Mouse (Mus musculus): ENCODE results near the gene Tiam1.

GRCm38 (mm10) chr16:90022932-90023664, 120.5 kb downstream of the Tiam1 start:
- TF ChIP-seq POLR2A (IDR thresholded peaks at IDR 0.05; ENCODE audit: insufficient read depth, low read depth, low read length) (no peak), CTCF (IDR thresholded peaks at IDR 0.05; ENCODE audit: insufficient read depth, low read depth, low read length) (no peak)
